Mouse (Mus musculus) mouse embryonic stem cell (cell line): Measurements from ENCODE around the gene Sh3d19.

Source experiments
- in situ Hi-C, 2 experiments: fragments of 300-500 bp; cut with MboI; formaldehyde crosslinking; loops; 1 replicate in 1 of 2; 3 replicates in 1 of 2; pipeline ENCODE4 v1.14.3; 2019 to 2020; ENCODE audit warnings: low sequenced_read_pairs in 2 of 2, low pct_unique_long_range_greater_than_20kb in 1 of 2, mixed read lengths in 1 of 2; ENCODE audit not compliant: unreplicated experiment in 1 of 2

The Sh3d19 gene

DNA sequence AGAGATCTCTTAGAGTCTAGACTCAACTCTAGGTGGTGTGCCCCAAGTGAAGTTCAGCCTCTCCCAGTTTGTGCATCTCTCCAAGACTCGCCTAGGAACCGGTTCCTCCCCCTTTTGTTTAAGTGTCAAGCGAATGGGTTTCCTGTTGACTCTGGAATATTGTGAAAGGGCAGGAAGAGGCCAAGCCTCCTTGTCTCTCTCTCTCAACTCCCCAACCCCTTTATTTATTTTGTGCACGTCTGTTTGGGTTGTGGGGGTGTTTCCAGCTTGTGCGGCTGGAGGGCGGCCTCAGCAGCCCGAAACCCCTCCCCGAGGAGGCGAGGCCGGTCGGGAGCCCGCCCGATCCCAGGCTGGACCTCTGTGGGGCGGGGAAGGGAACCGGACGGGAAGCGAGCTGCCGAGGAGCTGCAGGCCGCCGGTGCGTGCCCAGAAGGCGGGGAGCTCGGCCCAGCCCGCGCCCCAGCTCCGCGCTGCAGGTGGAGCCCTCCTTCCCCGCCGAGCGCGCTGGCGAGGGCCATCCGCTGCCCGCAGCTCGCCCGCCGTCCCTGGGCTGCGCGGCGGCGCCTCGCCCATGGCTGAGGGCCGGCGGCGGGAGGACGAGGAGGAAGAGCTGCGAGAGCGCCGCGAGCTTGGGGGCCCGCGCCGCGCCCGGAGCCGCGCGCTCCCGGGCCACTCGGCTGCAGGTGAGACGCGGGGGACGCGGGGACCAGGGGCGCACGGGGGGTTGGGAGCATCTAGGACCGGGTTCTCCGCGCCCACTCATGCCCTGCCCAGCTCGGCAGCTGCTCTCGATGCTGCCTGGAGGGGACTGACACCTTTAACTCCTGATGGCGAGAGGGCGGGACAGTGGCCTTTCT, at the start of gene Sh3d19:
TSS of gene Sh3d19 (plus strand) at position 368 of the 857 bp plus-strand sequence.
- in situ Hi-C loops = no loop called here

GRCm38 (mm10) chr3:85922331-85922730, 48.6 kb upstream of the Sh3d19 start:
- in situ Hi-C loops = no loop called here

GRCm38 (mm10) chr3:85923343-85923742, 47.6 kb upstream of the Sh3d19 start:
- in situ Hi-C loops = no loop called here

- in situ Hi-C loops = no loop called here
Observed at GRCm38 (mm10) chr3:85923954-85924945, 46.7 kb upstream of the Sh3d19 start.

- in situ Hi-C loops = no loop called here
Observed at GRCm38 (mm10) chr3:85927296-85927695, 43.6 kb upstream of the Sh3d19 start.

DNA sequence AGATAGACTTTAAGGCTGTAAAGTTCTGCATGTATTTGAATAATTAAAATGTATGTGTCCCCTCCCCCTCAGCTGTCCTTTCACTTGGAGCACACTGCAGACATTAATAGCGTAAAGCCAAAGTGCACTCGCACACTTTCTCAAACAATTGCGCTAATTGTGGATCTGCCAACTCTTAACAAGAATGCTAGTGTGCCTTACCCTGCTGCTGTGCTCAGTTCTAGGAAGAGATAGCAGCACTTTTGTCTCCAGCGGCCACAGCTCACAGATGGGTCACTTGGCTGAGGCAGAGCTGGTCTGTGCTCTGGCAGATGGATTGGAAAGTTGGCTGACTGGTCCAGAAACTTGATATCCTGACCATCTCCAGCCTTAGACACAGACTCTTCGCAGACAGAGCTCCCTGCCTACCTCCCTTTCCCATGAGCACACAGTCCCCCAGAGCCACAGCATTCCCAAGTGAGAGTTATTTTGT, 42.7 kb upstream of the Sh3d19 start:
- in situ Hi-C loops = no loop called here

GRCm38 (mm10) chr3:85929711-85930110, 41.2 kb upstream of the Sh3d19 start:
- in situ Hi-C loops = no loop called here

DNA sequence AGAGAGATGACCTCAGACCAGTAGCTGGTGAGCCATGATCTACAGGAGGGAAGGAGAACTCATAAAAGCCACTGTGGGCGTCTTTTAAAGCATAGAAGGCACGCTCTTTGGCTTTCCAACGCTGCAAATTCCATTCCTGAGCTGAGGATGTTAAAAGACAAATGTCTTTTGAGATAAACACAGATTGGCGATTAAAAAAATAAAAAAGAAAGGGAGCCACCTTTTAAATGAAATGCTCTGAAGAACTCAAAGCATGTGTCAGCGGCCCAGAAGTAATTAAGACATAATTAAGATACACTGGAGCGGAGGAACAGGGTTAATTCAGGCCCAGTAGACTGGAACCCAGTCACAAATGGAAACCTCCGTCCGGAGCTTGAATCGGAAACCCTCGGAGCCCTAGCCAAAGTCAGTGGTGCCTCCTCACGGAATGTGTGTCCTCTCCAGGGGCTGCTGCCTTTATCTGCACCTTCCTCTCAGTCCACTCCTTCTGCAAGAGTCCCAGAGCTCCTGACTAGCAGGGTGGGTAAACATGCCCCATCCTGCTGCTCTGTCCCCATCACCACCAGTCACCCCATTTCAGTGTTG, 40.1 kb upstream of the Sh3d19 start:
- in situ Hi-C loops = no loop called here

- in situ Hi-C loops = no loop called here
Observed at GRCm38 (mm10) chr3:85931859-85932258, 39.0 kb upstream of the Sh3d19 start.

DNA sequence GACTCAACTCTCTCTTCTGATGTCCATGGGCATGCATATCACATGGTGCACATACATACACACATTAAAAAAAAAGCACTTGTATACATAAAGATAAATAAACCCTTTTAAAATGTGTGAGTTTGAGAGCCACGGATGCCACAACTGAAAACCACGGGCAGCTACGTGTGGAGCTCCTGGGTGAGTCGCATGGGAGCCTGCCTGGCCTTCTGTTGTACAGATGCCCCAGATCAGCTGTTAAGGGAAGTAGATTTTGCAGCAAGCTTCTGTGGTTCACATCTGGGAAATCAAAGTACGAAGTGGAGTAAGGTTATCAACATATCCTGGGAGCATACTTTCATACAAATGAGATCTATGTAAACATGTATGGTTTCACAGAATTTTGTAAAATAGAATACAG, 37.3 kb upstream of the Sh3d19 start:
- in situ Hi-C loops = no loop called here

- in situ Hi-C loops = no loop called here
Observed at GRCm38 (mm10) chr3:85950914-85951313, 20.0 kb upstream of the Sh3d19 start.

- in situ Hi-C loops = no loop called here
Observed at GRCm38 (mm10) chr3:85952696-85953283, 18.1 kb upstream of the Sh3d19 start.

DNA sequence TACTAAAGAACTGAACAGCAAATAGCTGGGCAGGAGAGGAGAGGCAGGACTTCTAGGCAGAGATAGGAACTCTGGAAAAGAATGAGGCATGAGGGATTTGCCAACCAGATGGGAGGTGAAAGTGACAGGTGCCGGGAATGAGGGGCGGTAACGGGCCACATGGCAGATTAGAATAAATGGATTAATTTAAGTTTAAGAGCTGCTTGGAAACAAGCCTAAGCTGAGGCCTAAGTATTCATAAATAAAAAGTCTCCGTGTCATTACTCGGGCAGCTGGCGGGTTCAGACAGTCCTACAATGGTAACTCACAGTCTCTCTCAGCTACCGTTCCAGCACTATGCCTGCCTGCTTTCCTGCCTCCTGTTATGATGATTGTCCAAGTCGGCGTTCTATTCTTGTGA, 15.6 kb upstream of the Sh3d19 start:
- in situ Hi-C loops = no loop called here

DNA sequence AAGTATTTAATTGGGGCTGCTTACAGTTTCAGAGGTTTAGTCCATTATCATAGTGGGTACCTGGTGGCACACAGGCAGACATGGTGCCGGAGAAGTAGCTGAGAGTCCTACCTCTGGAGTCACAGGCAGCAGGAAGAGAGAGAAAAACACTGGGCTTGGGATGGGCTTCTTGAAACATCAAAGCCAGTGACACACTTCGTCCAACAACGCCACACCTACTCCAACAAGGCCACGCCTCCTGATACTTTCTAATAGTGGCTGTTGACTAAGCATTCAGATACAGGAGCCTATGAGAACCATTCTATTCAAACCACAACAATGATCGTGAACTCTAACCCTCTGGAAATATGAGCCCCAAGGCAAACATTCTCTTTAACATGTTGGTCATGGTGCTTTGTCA, 15.2 kb upstream of the Sh3d19 start:
- in situ Hi-C loops = no loop called here

DNA sequence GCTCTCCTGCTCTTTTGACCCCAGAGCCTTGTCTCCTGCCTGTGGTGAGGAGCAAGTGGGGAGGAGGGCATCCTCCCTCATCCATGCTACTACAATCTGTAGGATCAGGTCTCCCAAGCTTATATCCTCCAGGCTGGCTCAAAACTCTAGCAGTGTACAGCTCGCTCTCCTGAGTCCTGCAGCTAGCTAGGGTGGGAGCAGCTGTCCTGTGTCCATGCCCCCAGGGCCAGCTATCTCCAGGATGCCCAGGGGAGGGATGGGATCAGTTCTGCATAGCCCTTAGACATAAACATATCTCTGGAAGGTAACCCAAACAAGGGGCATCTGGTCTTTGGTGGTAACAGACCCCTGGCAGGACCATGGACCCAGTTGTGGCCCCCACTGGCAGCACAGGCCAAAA, 11.2 kb upstream of the Sh3d19 start:
- in situ Hi-C loops = no loop called here

- in situ Hi-C loops = no loop called here
Observed at GRCm38 (mm10) chr3:85961134-85961533, 9.8 kb upstream of the Sh3d19 start.

GRCm38 (mm10) chr3:85965479-85965878, 5.4 kb upstream of the Sh3d19 start:
- in situ Hi-C loops = no loop called here

DNA sequence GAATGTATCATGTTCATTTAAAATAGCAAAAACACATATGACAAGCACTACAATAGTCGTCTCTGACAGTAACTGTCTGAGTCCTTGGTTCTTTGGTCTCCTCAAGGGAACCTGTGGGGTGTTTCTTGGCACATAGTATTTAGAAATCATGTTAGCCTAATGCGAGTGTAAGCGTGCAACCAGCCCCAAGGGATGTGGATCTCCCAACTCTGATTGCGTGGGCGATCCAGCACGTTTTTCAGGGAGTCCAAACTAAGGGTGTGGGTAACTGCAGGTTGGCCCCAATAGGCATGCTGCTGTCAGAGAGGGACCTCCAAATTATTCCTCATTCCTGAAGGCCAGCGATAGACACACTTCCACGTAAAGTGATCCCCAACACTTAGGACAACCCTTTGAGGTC, 1.9 kb upstream of the Sh3d19 start:
- in situ Hi-C loops = no loop called here

GRCm38 (mm10) chr3:85971599-85971975, 678 bp downstream of the Sh3d19 start:
- in situ Hi-C loops = no loop called here
